Mouse (Mus musculus): Measurements from ENCODE around the gene Map2k3. TPM values are rescaled to one million over a fixed set of nuclear protein-coding genes. Genes with fewer than 3 reads are reported as not detected.

The Map2k3 gene
- total RNA-seq, 1 experiment from 2014 or later, result 22.4 TPM

Other genes with a start within 250 kb of the Map2k3 start
- 5.3 to 8.3 TPM (median 5.3 TPM) in 3 replicates for gene Llgl1, start 232.3 kb upstream of the Map2k3 start, total RNA-seq (2017)
- 279 to 316 TPM (median 279 TPM) in 3 replicates for gene Flii, start 204.8 kb upstream of the Map2k3 start, total RNA-seq (2017)
- 7.8 to 17.2 TPM (median 10.3 TPM) in 3 replicates for gene Mief2, start 203.6 kb upstream of the Map2k3 start, total RNA-seq (2017)
- gene Top3a, start 154.7 kb upstream of the Map2k3 start, total RNA-seq (2017), result 13.7 to 17.6 TPM (median 15.4 TPM) in 3 replicates
- gene Smcr8, start 154.5 kb upstream of the Map2k3 start, total RNA-seq (2017), result 13.8 to 29.7 TPM (median 16.2 TPM) in 3 replicates
- gene Shmt1, start 120.3 kb upstream of the Map2k3 start, total RNA-seq (2017), result 0.58 to 7.1 TPM (median 3.8 TPM) in 3 replicates
- 13.4 to 21.7 TPM (median 18.0 TPM) in 3 replicates for gene Dhrs7b, start 101.4 kb upstream of the Map2k3 start, total RNA-seq (2017)
- 37.3 to 47.4 TPM (median 46.5 TPM) in 3 replicates for gene Tmem11, start 52.8 kb upstream of the Map2k3 start, total RNA-seq (2017)
- 2.9 to 3.2 TPM (median 3.0 TPM) in 3 replicates for gene Natd1, start 17.3 kb upstream of the Map2k3 start, total RNA-seq (2017)
- gene Kcnj12, start 90.5 kb downstream of the Map2k3 start, total RNA-seq (2017), result not detected in 3 replicates
- 39.9 to 75.6 TPM (median 53.5 TPM) in 3 replicates for gene Tnfrsf13b, start 194.7 kb downstream of the Map2k3 start, total RNA-seq (2017)
- gene Usp22, start 243.0 kb downstream of the Map2k3 start, total RNA-seq (2017), result 40.7 to 65.8 TPM (median 44.4 TPM) in 3 replicates